Mouse (Mus musculus): ENCODE results near the gene Hook2. TPM values are rescaled to one million over a fixed set of nuclear protein-coding genes. Genes with fewer than 3 reads are reported as not detected.
A peak's percentile ranks its signal among the peaks of the same experiment; 100 is the strongest.

The Hook2 gene
- polyA plus RNA-seq, 1 experiment from 2014 or later, result 25.8 TPM

DNA sequence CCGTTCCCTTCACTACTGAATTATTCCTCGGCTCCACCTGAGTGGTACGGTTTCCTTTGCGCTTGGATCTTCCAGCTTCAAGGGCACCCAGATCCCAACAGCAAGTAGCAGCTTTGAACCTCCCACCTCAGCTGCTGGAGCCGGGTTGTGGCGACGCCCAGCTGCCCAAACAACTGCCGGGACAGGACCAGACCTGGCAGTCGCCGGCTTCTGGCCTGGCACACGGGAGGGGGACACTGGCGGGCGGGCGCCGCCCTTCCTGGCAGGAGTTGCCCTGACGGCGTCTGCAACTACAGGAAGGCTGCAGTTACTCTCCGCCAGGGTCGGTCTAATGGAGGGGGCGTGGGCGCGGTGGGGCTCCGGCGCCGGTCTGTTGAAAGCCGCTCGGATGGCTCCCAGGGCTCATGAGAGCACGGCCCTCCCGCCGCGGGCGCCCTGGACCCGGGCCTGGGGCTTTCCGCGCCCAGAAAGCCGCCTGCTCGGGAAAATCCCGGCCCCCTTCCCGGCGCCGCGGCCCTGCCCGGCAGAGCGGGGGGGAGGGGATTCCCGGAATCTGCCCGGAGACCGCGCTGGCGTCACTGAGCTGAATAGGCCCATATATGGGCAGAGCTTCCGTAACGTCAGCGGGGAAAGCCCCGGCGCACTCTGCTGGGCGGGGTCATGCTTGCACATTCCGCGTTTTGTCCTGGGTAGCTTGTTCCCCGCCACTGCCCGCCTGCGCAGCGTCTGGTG is 14.2 kb upstream of the Hook2 start:
- H3K4me3 ChIP-seq (replicated peaks; ENCODE audit: low read depth, low read length), result peak overlapping the region; percentile 49
- H3K9me3 ChIP-seq (ENCODE audit: control insufficient read depth, low read length), result no peaks in the 10 kb centered on the region
- WGBS, result under 1% methylated on average over 61 of the region's 61 CpGs
- peak; percentile 83 for ATAC-seq (ENCODE audit: low FRiP score, low TSS enrichment)
- H3K9ac ChIP-seq (replicated peaks; ENCODE audit: low read length), result peak overlapping the region; percentile 43
- 0 out of 2 replicates have a peak overlapping the region, but pooled peaks have one; percentile 32 for H3K27ac ChIP-seq (replicated peaks; ENCODE audit: low read depth, low read length)
- H3K4me1 ChIP-seq (ENCODE audit: control insufficient read depth, insufficient read depth, low read length), result peaks cover 52% of the 10 kb centered on the region
- peak overlapping the region; percentile 99 for H3K4me2 ChIP-seq (ENCODE audit: low read length)
- peaks cover 37% of the 10 kb centered on the region for H3K36me3 ChIP-seq (ENCODE audit: control insufficient read depth, insufficient read depth, low read length)
- peaks cover 18% of the 10 kb centered on the region for H3K27me3 ChIP-seq (ENCODE audit: control insufficient read depth, insufficient read depth, low read length)
- peak; percentile 95 for DNase-seq

DNA sequence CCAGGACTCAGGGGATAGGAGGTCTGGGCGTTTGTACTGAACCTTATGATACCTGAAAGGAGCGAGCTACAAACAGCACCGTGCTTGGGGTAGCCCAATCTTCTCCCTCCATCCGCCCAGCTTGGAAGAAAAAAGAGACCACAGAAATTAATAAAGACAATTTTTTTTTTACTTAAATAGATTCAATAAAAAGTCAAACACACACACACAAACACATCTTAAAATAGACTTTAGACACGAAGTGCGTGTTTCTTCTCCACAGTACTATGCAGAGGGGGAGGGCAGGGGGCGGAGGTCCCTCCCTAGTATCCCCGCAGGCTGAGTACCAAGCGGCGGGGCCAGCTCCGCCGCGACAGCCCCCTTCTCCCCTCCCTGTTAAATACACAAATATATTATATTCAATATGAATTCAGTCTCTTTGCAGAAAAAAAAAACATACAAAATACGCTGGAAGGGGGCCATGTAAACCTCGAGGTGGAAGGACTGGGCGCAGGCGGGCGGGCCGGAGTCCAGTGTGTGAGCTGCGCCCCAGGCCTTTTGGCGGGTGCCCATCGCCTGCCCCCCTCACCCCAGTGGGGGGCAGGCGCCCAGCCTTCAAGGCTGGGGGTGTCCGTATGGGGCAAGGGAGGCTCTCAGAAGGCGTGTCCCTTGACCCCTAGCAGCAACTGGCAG is 13.5 kb upstream of the Hook2 start:
- peaks cover 30% of the 10 kb centered on the region for H3K36me3 ChIP-seq (ENCODE audit: control insufficient read depth, insufficient read depth, low read length)
- peak overlapping the region; percentile 49 for H3K4me3 ChIP-seq (replicated peaks; ENCODE audit: low read depth, low read length)
- peaks cover 56% of the 10 kb centered on the region for H3K4me1 ChIP-seq (ENCODE audit: control insufficient read depth, insufficient read depth, low read length)
- WGBS, result 2% methylated on average over 25 of the region's 25 CpGs
- ATAC-seq (ENCODE audit: low FRiP score, low TSS enrichment) (no peak), DNase-seq (no peak)
- H3K9ac ChIP-seq (replicated peaks; ENCODE audit: low read length), result peak overlapping the region; percentile 43
- no peak overlapping the region for H3K27ac ChIP-seq (replicated peaks; ENCODE audit: low read depth, low read length)
- H3K9me3 ChIP-seq (ENCODE audit: control insufficient read depth, low read length), result no peaks in the 10 kb centered on the region
- H3K27me3 ChIP-seq (ENCODE audit: control insufficient read depth, insufficient read depth, low read length), result peaks cover 18% of the 10 kb centered on the region
- peak overlapping the region; percentile 99 for H3K4me2 ChIP-seq (ENCODE audit: low read length)

DNA sequence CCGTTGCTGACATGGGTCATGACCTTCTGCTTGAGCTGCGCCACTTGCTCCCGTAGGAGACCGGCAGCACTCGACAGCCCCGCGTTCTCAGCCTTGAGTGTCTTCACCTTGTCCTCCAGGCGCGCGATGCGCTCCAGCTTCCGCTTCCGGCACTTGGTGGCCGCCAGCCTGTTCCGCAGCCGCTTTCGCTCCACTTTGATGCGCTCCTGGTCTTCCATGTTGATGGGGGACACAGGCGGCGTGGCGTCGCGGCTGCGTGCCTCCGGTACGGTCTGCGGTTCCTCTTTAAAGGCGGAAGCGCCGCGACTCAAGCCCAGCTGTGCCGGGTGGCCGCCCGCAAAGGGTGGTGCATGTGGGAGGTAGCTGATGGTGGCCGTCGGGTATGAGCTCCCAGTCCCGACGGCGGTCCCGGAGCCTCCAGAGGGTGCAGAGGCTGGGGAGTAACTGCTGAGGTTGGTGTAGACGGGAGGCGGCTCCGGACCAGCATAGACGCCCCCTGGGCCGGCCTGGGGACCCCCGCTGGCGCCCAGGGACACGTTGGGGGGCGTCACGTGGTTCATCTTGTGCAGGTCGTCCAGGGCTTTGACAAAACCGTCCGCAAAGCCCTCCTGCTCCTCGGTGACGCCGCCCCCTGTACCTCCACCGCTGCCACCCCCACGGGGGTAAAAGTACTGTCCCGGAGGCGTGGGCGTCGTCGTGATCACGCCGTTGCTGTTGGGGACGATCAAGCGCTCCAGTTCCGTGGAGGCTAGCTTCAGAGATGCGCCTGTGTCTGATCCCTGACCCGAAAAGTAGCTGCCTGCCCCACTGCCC is 12.8 kb upstream of the Hook2 start:
- Histone ChIP-seq H3K36me3 (ENCODE audit: control insufficient read depth, insufficient read depth, low read length) (peaks cover 23% of the 10 kb centered on the region), H3K4me2 (ENCODE audit: low read length) (peak overlapping the region; percentile 99), H3K9me3 (ENCODE audit: control insufficient read depth, low read length) (no peaks in the 10 kb centered on the region), H3K9ac (replicated peaks; ENCODE audit: low read length) (peak overlapping the region; percentile 54), H3K4me1 (ENCODE audit: control insufficient read depth, insufficient read depth, low read length) (peaks cover 56% of the 10 kb centered on the region), H3K4me3 (replicated peaks; ENCODE audit: low read depth, low read length) (peak overlapping the region; percentile 49), H3K27me3 (ENCODE audit: control insufficient read depth, insufficient read depth, low read length) (peaks cover 18% of the 10 kb centered on the region), H3K27ac (replicated peaks; ENCODE audit: low read depth, low read length) (0 out of 2 replicates have a peak overlapping the region, but pooled peaks have one; percentile 13)
- WGBS, result 2% methylated on average over 70 of the region's 70 CpGs
- peak; percentile 68 for DNase-seq
- no peak for ATAC-seq (ENCODE audit: low FRiP score, low TSS enrichment)

DNA sequence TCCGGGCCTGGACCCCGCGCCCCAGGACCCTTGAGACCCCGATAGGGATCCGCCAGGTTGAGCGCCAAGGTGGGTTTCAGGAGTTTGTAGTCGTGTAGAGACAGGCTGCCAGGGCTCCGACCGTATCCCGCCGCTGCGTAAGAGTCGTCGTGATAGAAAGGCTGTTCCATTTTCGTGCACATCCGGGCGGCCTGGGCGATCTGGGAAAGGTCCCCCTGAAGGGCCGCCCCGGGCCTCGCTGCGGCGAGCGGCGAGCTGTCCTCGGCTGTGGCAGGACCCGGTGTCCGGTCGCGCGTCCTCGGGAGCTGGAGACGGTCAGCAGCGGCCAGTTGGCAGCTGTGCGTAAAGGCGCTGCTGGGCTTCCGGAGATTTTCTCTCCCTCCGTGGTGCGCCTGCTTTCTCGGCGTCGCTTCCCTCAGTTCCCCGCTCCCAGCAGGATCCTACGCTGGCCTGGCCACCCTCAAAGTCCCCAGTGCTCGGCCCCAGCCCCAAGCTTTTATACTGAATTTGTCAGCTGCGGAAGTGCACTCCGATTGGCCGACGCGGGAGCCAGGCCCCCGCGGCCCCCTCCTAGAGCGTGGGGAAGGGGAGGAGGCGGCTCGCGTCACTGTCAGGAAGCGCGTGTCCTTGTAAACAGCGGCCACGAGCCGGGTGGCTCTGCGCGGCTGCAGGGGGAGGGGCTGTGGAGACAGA is 12.0 kb upstream of the Hook2 start, which contains the start of gene Junb:
Gene Junb (minus strand): TSS at position 471 of the 693 bp plus-strand sequence.
- peak within 1 kb of the TSS; percentile 99 for H3K4me2 ChIP-seq (ENCODE audit: low read length)
- H3K36me3 ChIP-seq (ENCODE audit: control insufficient read depth, insufficient read depth, low read length), result peaks cover 15% of the 10 kb centered on the region
- H3K4me1 ChIP-seq (ENCODE audit: control insufficient read depth, insufficient read depth, low read length), result peaks cover 56% of the 10 kb centered on the region
- H3K9ac ChIP-seq (replicated peaks; ENCODE audit: low read length), result peak within 1 kb of the TSS; percentile 54
- peaks cover 18% of the 10 kb centered on the region for H3K27me3 ChIP-seq (ENCODE audit: control insufficient read depth, insufficient read depth, low read length)
- H3K9me3 ChIP-seq (ENCODE audit: control insufficient read depth, low read length), result no peaks in the 10 kb centered on the region
- H3K27ac ChIP-seq (replicated peaks; ENCODE audit: low read depth, low read length), result 0 out of 2 replicates have a peak within 1 kb of the TSS, but pooled peaks have one; percentile 13
- peak; percentile 91 for DNase-seq
- under 1% methylated on average over 63 of the region's 63 CpGs for WGBS
- peak within 1 kb of the TSS; percentile 49 for H3K4me3 ChIP-seq (replicated peaks; ENCODE audit: low read depth, low read length)
- peak; percentile 49; the same call in 1 of the 2 replicates for ATAC-seq (ENCODE audit: low FRiP score, low TSS enrichment)

DNA sequence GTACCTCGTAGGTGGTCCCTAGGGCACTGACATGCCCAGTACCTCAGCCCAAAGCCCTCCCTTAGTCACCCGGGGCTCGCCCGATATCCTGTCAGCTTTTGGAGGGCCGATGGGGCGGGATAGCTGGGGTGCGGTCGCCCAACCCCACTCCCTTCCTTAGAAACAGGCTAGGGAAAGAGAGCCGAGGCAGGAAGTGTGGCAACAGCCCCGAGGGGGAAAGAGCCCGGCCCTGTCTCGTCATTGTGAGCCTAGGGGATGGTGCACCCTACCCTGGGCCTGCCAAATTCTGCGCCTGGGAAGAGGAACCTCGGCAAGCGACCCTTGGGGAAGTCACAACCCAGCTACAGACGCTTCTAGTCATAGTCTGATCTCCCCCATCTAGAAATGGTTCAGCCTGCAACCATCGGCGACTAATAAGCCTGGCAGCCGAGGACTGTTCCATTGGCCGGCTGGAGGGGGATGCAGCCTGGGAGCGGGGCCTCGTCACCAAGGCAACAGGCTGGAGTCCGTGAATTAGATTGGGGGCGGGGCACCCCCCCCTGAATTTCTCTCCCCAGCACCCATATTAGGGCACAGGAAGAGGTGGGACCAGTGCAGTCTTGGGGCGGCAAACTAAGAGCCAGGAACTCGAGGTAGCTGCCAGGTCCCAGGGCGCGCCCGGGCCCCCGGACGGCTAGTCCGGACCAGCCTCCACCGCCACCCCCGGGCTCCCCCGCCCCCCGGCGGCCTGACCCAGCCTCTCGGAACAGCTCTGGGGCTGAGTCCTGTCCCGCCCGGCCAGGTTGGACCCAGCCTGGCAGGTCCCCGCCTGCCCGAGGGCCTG is 10.6 kb upstream of the Hook2 start:
- Histone ChIP-seq H3K4me3 (replicated peaks; ENCODE audit: low read depth, low read length) (peak overlapping the region; percentile 31), H3K27ac (replicated peaks; ENCODE audit: low read depth, low read length) (0 out of 2 replicates have a peak overlapping the region, but pooled peaks have one; percentile 37), H3K9me3 (ENCODE audit: control insufficient read depth, low read length) (no peaks in the 10 kb centered on the region), H3K4me2 (ENCODE audit: low read length) (peak overlapping the region; percentile 99), H3K4me1 (ENCODE audit: control insufficient read depth, insufficient read depth, low read length) (peaks cover 59% of the 10 kb centered on the region), H3K36me3 (ENCODE audit: control insufficient read depth, insufficient read depth, low read length) (peaks cover 1% of the 10 kb centered on the region; the same call in 1 of the 2 replicates), H3K27me3 (ENCODE audit: control insufficient read depth, insufficient read depth, low read length) (peaks cover 18% of the 10 kb centered on the region), H3K9ac (replicated peaks; ENCODE audit: low read length) (peak overlapping the region; percentile 36; the same call in 1 of the 2 replicates)
- ATAC-seq (ENCODE audit: low FRiP score, low TSS enrichment), result peak; percentile 36
- DNase-seq, result peak; percentile 94
- WGBS, result 2% methylated on average over 42 of the region's 42 CpGs

DNA sequence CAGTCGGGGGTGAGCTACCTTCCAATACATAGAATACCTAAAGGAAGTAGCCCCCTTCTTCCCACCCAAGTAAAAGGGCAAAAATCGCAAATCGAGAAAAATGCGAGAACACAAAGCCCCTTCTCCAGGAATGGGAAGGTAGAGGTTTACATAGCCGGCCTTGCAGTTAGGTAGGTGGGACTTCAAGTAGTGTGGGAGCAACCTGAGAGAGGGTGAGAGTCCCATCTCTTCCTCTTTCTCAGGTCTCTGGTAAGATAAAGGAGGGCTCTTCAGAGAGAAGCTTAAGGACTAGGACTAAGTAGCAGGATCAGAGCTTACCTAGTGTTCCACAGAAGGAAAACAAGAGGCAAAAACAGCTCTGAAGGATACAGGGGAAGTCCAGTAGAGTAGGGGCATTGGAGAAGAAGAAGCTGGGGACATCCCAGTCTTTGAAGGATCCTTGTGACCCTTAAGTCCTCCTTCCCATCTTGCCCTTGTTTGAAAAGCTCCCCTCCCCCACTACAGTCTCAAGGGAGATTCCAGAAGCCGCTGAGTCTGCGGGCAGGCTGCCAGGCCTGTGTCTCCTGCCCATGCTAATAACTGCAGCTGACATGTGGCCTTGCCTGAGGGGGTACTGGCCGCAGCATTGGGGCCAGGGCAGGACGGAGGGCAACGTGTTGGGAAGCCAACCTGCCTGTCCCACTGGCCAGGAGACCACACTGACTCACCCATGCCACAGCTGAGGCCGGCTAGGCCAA is 9.6 kb upstream of the Hook2 start:
- 31% methylated on average over 11 of the region's 11 CpGs for WGBS

More for the DNA sequence above, 9.6 kb upstream of the Hook2 start:
- peaks cover 18% of the 10 kb centered on the region for H3K27me3 ChIP-seq (ENCODE audit: control insufficient read depth, insufficient read depth, low read length)
- DNase-seq (peak; percentile 78), ATAC-seq (ENCODE audit: low FRiP score, low TSS enrichment) (no peak)
- H3K27ac ChIP-seq (replicated peaks; ENCODE audit: low read depth, low read length), result 0 out of 2 replicates have a peak overlapping the region, but pooled peaks have one; percentile 37
- no peak overlapping the region for H3K4me3 ChIP-seq (replicated peaks; ENCODE audit: low read depth, low read length)
- H3K9me3 ChIP-seq (ENCODE audit: control insufficient read depth, low read length), result no peaks in the 10 kb centered on the region
- H3K4me2 ChIP-seq (ENCODE audit: low read length), result peak overlapping the region; percentile 99; the same call in 1 of the 2 replicates
- peaks cover 67% of the 10 kb centered on the region for H3K4me1 ChIP-seq (ENCODE audit: control insufficient read depth, insufficient read depth, low read length)
- no peak overlapping the region; the same call in 1 of the 2 replicates for H3K9ac ChIP-seq (replicated peaks; ENCODE audit: low read length)
- no peaks in the 10 kb centered on the region for H3K36me3 ChIP-seq (ENCODE audit: control insufficient read depth, insufficient read depth, low read length)
